Mouse (Mus musculus): ENCODE results near the gene Rnf121. TPM values are rescaled to one million over a fixed set of nuclear protein-coding genes. Genes with fewer than 3 reads are reported as not detected.
"Not testable (repeated sequence)": the region's sequence is repeated elsewhere in the genome, so short reads cannot be mapped to it uniquely, and the experiment has no call there.

Rnf121 gene
- polyA plus RNA-seq, 1 experiment from 2014 or later = 30.9 TPM

GRCm38 (mm10) chr7:102061353-102061752 is 3.9 kb downstream of the Rnf121 start:
- DNase-seq (ENCODE audit: low spot score) = no peak
- Histone ChIP-seq H3K4me1 (peaks cover 19% of the 10 kb centered on the region), H3K9me3 (no peaks in the 10 kb centered on the region), H3K36me3 (replicated peaks) (peaks cover 56% of the 10 kb centered on the region), H3K4me3 (no peak overlapping the region), H3K27ac (replicated peaks) (no peak overlapping the region), H3K27me3 (replicated peaks; ENCODE audit: low read depth, poor library complexity, severe bottlenecking) (no peaks in the 10 kb centered on the region)
- WGBS = 88% methylated on average over 3 of the region's 3 CpGs

GRCm38 (mm10) chr7:102048524-102048923 is 16.7 kb downstream of the Rnf121 start:
- peaks cover 56% of the 10 kb centered on the region for H3K36me3 ChIP-seq (replicated peaks)
- not testable (repeated sequence) for H3K27ac ChIP-seq (replicated peaks); DNase-seq (ENCODE audit: low spot score); H3K4me3 ChIP-seq; H3K27me3 ChIP-seq (replicated peaks; ENCODE audit: low read depth, poor library complexity, severe bottlenecking); H3K4me1 ChIP-seq; H3K9me3 ChIP-seq

- H3K9me3 ChIP-seq = no peaks in the 10 kb centered on the region
- H3K27ac ChIP-seq (replicated peaks) = no peak overlapping the region
- 90% methylated on average over 2 of the region's 2 CpGs for WGBS
- no peaks in the 10 kb centered on the region for H3K27me3 ChIP-seq (replicated peaks; ENCODE audit: low read depth, poor library complexity, severe bottlenecking)
- peaks cover 67% of the 10 kb centered on the region for H3K36me3 ChIP-seq (replicated peaks)
- DNase-seq (ENCODE audit: low spot score) = no peak
- no peaks in the 10 kb centered on the region for H3K4me1 ChIP-seq
- H3K4me3 ChIP-seq = no peak overlapping the region
Observed at GRCm38 (mm10) chr7:102042314-102042713, 23.0 kb downstream of the Rnf121 start.

GRCm38 (mm10) chr7:102037318-102037717 is 28.0 kb downstream of the Rnf121 start:
- no peaks in the 10 kb centered on the region for H3K9me3 ChIP-seq
- peaks cover 97% of the 10 kb centered on the region for H3K36me3 ChIP-seq (replicated peaks)
- H3K27ac ChIP-seq (replicated peaks) = no peak overlapping the region
- no peak for DNase-seq (ENCODE audit: low spot score)
- H3K4me3 ChIP-seq = no peak overlapping the region
- H3K4me1 ChIP-seq = no peaks in the 10 kb centered on the region
- no peaks in the 10 kb centered on the region for H3K27me3 ChIP-seq (replicated peaks; ENCODE audit: low read depth, poor library complexity, severe bottlenecking)
- 93% methylated on average over 3 of the region's 3 CpGs for WGBS

GRCm38 (mm10) chr7:102035534-102035933 is 29.7 kb downstream of the Rnf121 start:
- no peak for DNase-seq (ENCODE audit: low spot score)
- peaks cover 100% of the 10 kb centered on the region for H3K36me3 ChIP-seq (replicated peaks)
- H3K27me3 ChIP-seq (replicated peaks; ENCODE audit: low read depth, poor library complexity, severe bottlenecking) = no peaks in the 10 kb centered on the region
- no peaks in the 10 kb centered on the region for H3K9me3 ChIP-seq
- no peak overlapping the region for H3K4me3 ChIP-seq
- no peak overlapping the region for H3K27ac ChIP-seq (replicated peaks)
- WGBS = 97% methylated on average over 2 of the region's 2 CpGs
- H3K4me1 ChIP-seq = no peaks in the 10 kb centered on the region

GRCm38 (mm10) chr7:102034904-102035303 is 30.4 kb downstream of the Rnf121 start:
- 95% methylated on average over 1 of the region's 1 CpGs for WGBS
- Histone ChIP-seq H3K9me3 (no peaks in the 10 kb centered on the region), H3K4me3 (no peak overlapping the region), H3K27me3 (replicated peaks; ENCODE audit: low read depth, poor library complexity, severe bottlenecking) (no peaks in the 10 kb centered on the region), H3K4me1 (no peaks in the 10 kb centered on the region), H3K27ac (replicated peaks) (no peak overlapping the region), H3K36me3 (replicated peaks) (peaks cover 100% of the 10 kb centered on the region)
- DNase-seq (ENCODE audit: low spot score) = no peak

- Histone ChIP-seq H3K4me3 (no peak overlapping the region), H3K36me3 (replicated peaks) (peaks cover 95% of the 10 kb centered on the region), H3K9me3 (no peaks in the 10 kb centered on the region), H3K27ac (replicated peaks) (no peak overlapping the region), H3K4me1 (no peaks in the 10 kb centered on the region), H3K27me3 (replicated peaks; ENCODE audit: low read depth, poor library complexity, severe bottlenecking) (no peaks in the 10 kb centered on the region)
- WGBS = 81% methylated on average over 2 of the region's 2 CpGs
- DNase-seq (ENCODE audit: low spot score) = no peak
Observed at GRCm38 (mm10) chr7:102025187-102026119, 39.8 kb downstream of the Rnf121 start.

GRCm38 (mm10) chr7:102023821-102024220 is 41.4 kb downstream of the Rnf121 start:
- H3K4me3 ChIP-seq = no peak overlapping the region
- WGBS = 93% methylated on average over 9 of the region's 9 CpGs
- no peak for DNase-seq (ENCODE audit: low spot score)
- H3K27me3 ChIP-seq (replicated peaks; ENCODE audit: low read depth, poor library complexity, severe bottlenecking) = no peaks in the 10 kb centered on the region
- H3K4me1 ChIP-seq = no peaks in the 10 kb centered on the region
- H3K9me3 ChIP-seq = no peaks in the 10 kb centered on the region
- peaks cover 97% of the 10 kb centered on the region for H3K36me3 ChIP-seq (replicated peaks)
- H3K27ac ChIP-seq (replicated peaks) = no peak overlapping the region

GRCm38 (mm10) chr7:102020934-102021333 is 44.3 kb downstream of the Rnf121 start:
- not testable (repeated sequence) for DNase-seq (ENCODE audit: low spot score); H3K4me1 ChIP-seq; H3K27ac ChIP-seq (replicated peaks); H3K27me3 ChIP-seq (replicated peaks; ENCODE audit: low read depth, poor library complexity, severe bottlenecking); H3K4me3 ChIP-seq; H3K9me3 ChIP-seq
- H3K36me3 ChIP-seq (replicated peaks) = peaks cover 99% of the 10 kb centered on the region
- WGBS = 95% methylated on average over 2 of the region's 2 CpGs

- DNase-seq (ENCODE audit: low spot score) = no peak
- no peaks in the 10 kb centered on the region for H3K4me1 ChIP-seq
- H3K4me3 ChIP-seq = no peak overlapping the region
- peaks cover 100% of the 10 kb centered on the region for H3K36me3 ChIP-seq (replicated peaks)
- H3K27me3 ChIP-seq (replicated peaks; ENCODE audit: low read depth, poor library complexity, severe bottlenecking) = no peaks in the 10 kb centered on the region
- H3K27ac ChIP-seq (replicated peaks) = no peak overlapping the region
- WGBS = 81% methylated on average over 3 of the region's 3 CpGs
- H3K9me3 ChIP-seq = no peaks in the 10 kb centered on the region
Observed at GRCm38 (mm10) chr7:102019362-102019761, 45.9 kb downstream of the Rnf121 start.

GRCm38 (mm10) chr7:102018590-102018989 is 46.7 kb downstream of the Rnf121 start, which contains the start of gene Il18bp:
Il18bp (minus strand) TSS chr7:102018690.
- H3K36me3 ChIP-seq (replicated peaks) = peaks cover 100% of the 10 kb centered on the region

GRCm38 (mm10) chr7:102018034-102018433 is 47.2 kb downstream of the Rnf121 start:
- 86% methylated on average over 7 of the region's 7 CpGs for WGBS
- H3K9me3 ChIP-seq = no peaks in the 10 kb centered on the region
- no peaks in the 10 kb centered on the region for H3K27me3 ChIP-seq (replicated peaks; ENCODE audit: low read depth, poor library complexity, severe bottlenecking)
- no peak overlapping the region for H3K4me3 ChIP-seq
- no peak overlapping the region for H3K27ac ChIP-seq (replicated peaks)
- DNase-seq (ENCODE audit: low spot score) = no peak
- H3K36me3 ChIP-seq (replicated peaks) = peaks cover 100% of the 10 kb centered on the region
- H3K4me1 ChIP-seq = no peaks in the 10 kb centered on the region

More at GRCm38 (mm10) chr7:102018590-102018989, 46.7 kb downstream of the Rnf121 start, which contains the start of gene Il18bp:
- Histone ChIP-seq H3K9me3 (no peaks in the 10 kb centered on the region), H3K4me1 (no peaks in the 10 kb centered on the region), H3K4me3 (no peak within 1 kb of the TSS), H3K27me3 (replicated peaks; ENCODE audit: low read depth, poor library complexity, severe bottlenecking) (no peaks in the 10 kb centered on the region), H3K27ac (replicated peaks) (no peak within 1 kb of the TSS)
- DNase-seq (ENCODE audit: low spot score) = no peak
- WGBS = 89% methylated on average over 3 of the region's 3 CpGs

- no peaks in the 10 kb centered on the region for H3K4me1 ChIP-seq
- H3K27ac ChIP-seq (replicated peaks) = no peak overlapping the region
- WGBS = 87% methylated on average over 5 of the region's 5 CpGs
- no peak overlapping the region for H3K4me3 ChIP-seq
- H3K36me3 ChIP-seq (replicated peaks) = peaks cover 100% of the 10 kb centered on the region
- H3K9me3 ChIP-seq = no peaks in the 10 kb centered on the region
- no peaks in the 10 kb centered on the region for H3K27me3 ChIP-seq (replicated peaks; ENCODE audit: low read depth, poor library complexity, severe bottlenecking)
- no peak for DNase-seq (ENCODE audit: low spot score)
Observed at GRCm38 (mm10) chr7:102017452-102017851, 47.8 kb downstream of the Rnf121 start.
